Mouse (Mus musculus): ENCODE measurements around the gene Scgb1b18. TPM values are rescaled to one million over a fixed set of nuclear protein-coding genes. Genes with fewer than 3 reads are reported as not detected.

The Scgb1b18 gene
- not detected for polyA plus RNA-seq (2015; fragmentation: Illumina TruSeq; extraction: RNeasy Lipid Tissue Mini Kit (QIAGEN cat#74804); ENCODE audit: low read depth, low replicate concordance)

GRCm38 (mm10) chr7:33185268-33185667 is at the start of gene Scgb1b18:
Scgb1b18 (plus strand) TSS chr7:33185568.

GRCm38 (mm10) chr7:33173764-33174163 is 11.6 kb upstream of the Scgb1b18 start, which contains the start of gene Scgb2b18:
Scgb2b18 (minus strand) TSS chr7:33173864.

Other genes starting within 250 kb of the Scgb1b18 start
- not detected for gene Scgb2b17, start 129.0 kb upstream of the Scgb1b18 start, polyA plus RNA-seq (2015; fragmentation: Illumina TruSeq; extraction: RNeasy Lipid Tissue Mini Kit (QIAGEN cat#74804); ENCODE audit: low read depth, low replicate concordance)
- gene Scgb1b17, start 122.1 kb upstream of the Scgb1b18 start, polyA plus RNA-seq (2015; fragmentation: Illumina TruSeq; extraction: RNeasy Lipid Tissue Mini Kit (QIAGEN cat#74804); ENCODE audit: low read depth, low replicate concordance): not detected
- not detected for gene Scgb2b18, start 11.7 kb upstream of the Scgb1b18 start, polyA plus RNA-seq (2015; fragmentation: Illumina TruSeq; extraction: RNeasy Lipid Tissue Mini Kit (QIAGEN cat#74804); ENCODE audit: low read depth, low replicate concordance)
- gene Scgb2b19, start 94.8 kb downstream of the Scgb1b18 start, polyA plus RNA-seq (2015; fragmentation: Illumina TruSeq; extraction: RNeasy Lipid Tissue Mini Kit (QIAGEN cat#74804); ENCODE audit: low read depth, low replicate concordance): not detected
- gene Scgb1b19, start 101.7 kb downstream of the Scgb1b18 start, polyA plus RNA-seq (2015; fragmentation: Illumina TruSeq; extraction: RNeasy Lipid Tissue Mini Kit (QIAGEN cat#74804); ENCODE audit: low read depth, low replicate concordance): not detected
- gene Scgb2b20, start 180.8 kb downstream of the Scgb1b18 start, polyA plus RNA-seq (2015; fragmentation: Illumina TruSeq; extraction: RNeasy Lipid Tissue Mini Kit (QIAGEN cat#74804); ENCODE audit: low read depth, low replicate concordance): not detected
- not detected for gene Scgb1b20, start 187.7 kb downstream of the Scgb1b18 start, polyA plus RNA-seq (2015; fragmentation: Illumina TruSeq; extraction: RNeasy Lipid Tissue Mini Kit (QIAGEN cat#74804); ENCODE audit: low read depth, low replicate concordance)